Mouse (Mus musculus) liver, adult 2 months (tissue): Measurements from ENCODE around the gene Vmn1r218. TPM values are rescaled to one million over a fixed set of nuclear protein-coding genes. Genes with fewer than 3 reads are reported as not detected.
A peak's percentile ranks its signal among the peaks of the same experiment; 100 is the strongest.
"Not testable (repeated sequence)": the region's sequence is repeated elsewhere in the genome, so short reads cannot be mapped to it uniquely, and the experiment has no call there.

Experiments
- DNase-seq: peaks from one replicate; pipeline ENCODE4 v3.0.0-alpha.2; 2011; ENCODE audit warnings: low read depth, low spot score; ENCODE audit errors: extremely low read depth
- H3K27ac ChIP-seq: fragments of 200-500 bp; replicated peaks from 2 replicates; pipeline ENCODE4 v1.5.1; 2012; ENCODE audit warnings: low read depth, mild to moderate bottlenecking, control low read depth, inconsistent platforms, low read length; ENCODE audit not compliant: insufficient read depth
- H3K27me3 ChIP-seq: fragments of 200-500 bp; 2 replicates; pipeline ENCODE4 v1.6.1; 2012; ENCODE audit warnings: mild to moderate bottlenecking, moderate library complexity, low read length, inconsistent platforms; ENCODE audit not compliant: control insufficient read depth, insufficient read depth
- H3K36me3 ChIP-seq: fragments of 200-500 bp; 2 replicates; pipeline ENCODE4 v1.6.1; 2012; ENCODE audit warnings: low read length, inconsistent platforms; ENCODE audit not compliant: control insufficient read depth, insufficient read depth
- H3K4me1 ChIP-seq: fragments of 200-500 bp; 2 replicates; pipeline ENCODE4 v1.6.1; 2011; ENCODE audit warnings: low read length; ENCODE audit not compliant: control insufficient read depth, insufficient read depth
- H3K4me3 ChIP-seq: fragments of 200-500 bp; 2 replicates; pipeline ENCODE4 v1.5.1; 2011; ENCODE audit warnings: low read depth, mild to moderate bottlenecking, control low read depth, low read length, moderate library complexity; ENCODE audit not compliant: insufficient read depth
- H3K79me2 ChIP-seq: fragments of 200-500 bp; 2 replicates; pipeline ENCODE4 v1.6.1; 2012; ENCODE audit warnings: inconsistent platforms, mild to moderate bottlenecking, low read length, moderate library complexity; ENCODE audit not compliant: control insufficient read depth, insufficient read depth
- H3K9ac ChIP-seq: fragments of 200-500 bp; 2 replicates; pipeline ENCODE4 v1.6.1; 2012; ENCODE audit warnings: low read depth, mild to moderate bottlenecking, control low read depth, inconsistent platforms, low read length
- CTCF ChIP-seq: fragments of 200-500 bp; IDR thresholded peaks from 2 replicates; pipeline ENCODE4 v1.5.1; 2011; ENCODE audit warnings: low read depth, low read length, control low read depth
- POLR2A ChIP-seq: fragments of 200-500 bp; IDR thresholded peaks from 2 replicates; pipeline ENCODE4 v1.6.1; 2011; ENCODE audit warnings: low read length, control low read depth; ENCODE audit not compliant: insufficient read depth; ENCODE audit errors: extremely low read depth
- WGBS: fragments of 180-500 bp; shearing (Covaris S2); methylation state at CpG from one replicate; pipeline ENCODE4 v1.1.7; 2018; 5-methylcytosine and 5-hydroxymethylcytosine counted together
- polyA plus RNA-seq: library from polyadenylated mRNA; depleted of rRNA; stranded (reverse); fragments of >200 nt; gene quantifications from 2 replicates; pipeline ENCODE4 v1.2.3, GENCODE M21; 2012; rRNA removed
- total RNA-seq: library from RNA; depleted of rRNA; stranded (reverse); fragments of >200 nt; gene quantifications from 2 replicates; pipeline ENCODE4 v1.2.3, GENCODE M21; 2014; rRNA removed

Vmn1r218 gene
- total RNA-seq (not detected in 2 replicates), polyA plus RNA-seq (not detected in 2 replicates)

GRCm38 (mm10) chr13:23133099-23133498, at the start of gene Vmn1r218:
Gene Vmn1r218 (plus strand): TSS chr13:23133155.
- Histone ChIP-seq H3K27ac (no peak within 1 kb of the TSS), H3K79me2 (no peaks in the 10 kb centered on the region), H3K27me3 (no peaks in the 10 kb centered on the region), H3K36me3 (no peaks in the 10 kb centered on the region), H3K9ac (no peak within 1 kb of the TSS), H3K4me3 (no peak within 1 kb of the TSS), H3K4me1 (no peaks in the 10 kb centered on the region)
- no peak for TF ChIP-seq POLR2A
- no peak for TF ChIP-seq CTCF
- WGBS: 61% methylated on average over 3 of the region's 3 CpGs
- DNase-seq: no peak

GRCm38 (mm10) chr13:23094386-23094785, 38.6 kb upstream of the Vmn1r218 start:
- no peaks in the 10 kb centered on the region for H3K36me3 ChIP-seq
- no peaks in the 10 kb centered on the region for H3K27me3 ChIP-seq
- TF ChIP-seq CTCF (no peak), POLR2A (no peak)
- H3K27ac ChIP-seq: no peak overlapping the region
- no peak overlapping the region for H3K9ac ChIP-seq
- H3K4me1 ChIP-seq: no peaks in the 10 kb centered on the region
- 82% methylated on average over 4 of the region's 4 CpGs for WGBS
- no peak overlapping the region for H3K4me3 ChIP-seq
- no peak for DNase-seq
- H3K79me2 ChIP-seq: no peaks in the 10 kb centered on the region

- H3K9ac ChIP-seq, H3K4me3 ChIP-seq, H3K27me3 ChIP-seq, H3K27ac ChIP-seq, H3K4me1 ChIP-seq, H3K79me2 ChIP-seq, H3K36me3 ChIP-seq: not testable (repeated sequence)
- DNase-seq: peak; percentile 5
- 56% methylated on average over 1 of the region's 1 CpGs for WGBS
Measured at GRCm38 (mm10) chr13:23118126-23118525, 14.8 kb upstream of the Vmn1r218 start, which contains the start of gene Vmn1r217. Gene Vmn1r217 (minus strand): TSS chr13:23118226.

GRCm38 (mm10) chr13:23120611-23121010, 12.3 kb upstream of the Vmn1r218 start:
- no peaks in the 10 kb centered on the region for H3K79me2 ChIP-seq
- H3K4me3 ChIP-seq: no peak overlapping the region
- no peaks in the 10 kb centered on the region for H3K36me3 ChIP-seq
- 87% methylated on average over 2 of the region's 2 CpGs for WGBS
- H3K27me3 ChIP-seq: no peaks in the 10 kb centered on the region
- TF ChIP-seq CTCF (no peak), POLR2A (no peak)
- no peak for DNase-seq
- no peak overlapping the region for H3K9ac ChIP-seq
- no peaks in the 10 kb centered on the region for H3K4me1 ChIP-seq
- no peak overlapping the region for H3K27ac ChIP-seq

GRCm38 (mm10) chr13:23133501-23133900, 546 bp downstream of the Vmn1r218 start:
- Histone ChIP-seq H3K9ac (no peak overlapping the region), H3K4me1 (no peaks in the 10 kb centered on the region), H3K27me3 (no peaks in the 10 kb centered on the region), H3K27ac (no peak overlapping the region), H3K4me3 (no peak overlapping the region), H3K36me3 (no peaks in the 10 kb centered on the region), H3K79me2 (no peaks in the 10 kb centered on the region)
- WGBS: 74% methylated on average over 1 of the region's 1 CpGs
- TF ChIP-seq POLR2A (no peak), CTCF (no peak)
- no peak for DNase-seq

- 84% methylated on average over 2 of the region's 2 CpGs for WGBS
Measured at GRCm38 (mm10) chr13:23138880-23139279, 5.9 kb downstream of the Vmn1r218 start.

More at GRCm38 (mm10) chr13:23138880-23139279, 5.9 kb downstream of the Vmn1r218 start:
- H3K9ac ChIP-seq: no peak overlapping the region
- H3K4me1 ChIP-seq: no peaks in the 10 kb centered on the region
- H3K79me2 ChIP-seq: no peaks in the 10 kb centered on the region
- no peak for DNase-seq
- H3K36me3 ChIP-seq: no peaks in the 10 kb centered on the region
- H3K4me3 ChIP-seq: no peak overlapping the region
- TF ChIP-seq POLR2A (no peak), CTCF (no peak)
- H3K27ac ChIP-seq: no peak overlapping the region
- H3K27me3 ChIP-seq: no peaks in the 10 kb centered on the region
